Mouse (Mus musculus) neural tube, embryonic 14.5 days (tissue): ENCODE measurements at regions not wholly inside any gene's neighbourhood (a gene's known extent, or its start where the extent isn't known, plus 50 kb on each side); places are given as distances from the start of the nearest gene placed in this dataset. TPM values are rescaled to one million over a fixed set of nuclear protein-coding genes. Genes with fewer than 3 reads are reported as not detected.

Experiments used
- ATAC-seq: fragments of 200-750 bp; cut with Nextera tagmentation; 2 replicates; pipeline ENCODE4 v1.8.0; 2017; ENCODE audit warnings: low read depth, mild to moderate bottlenecking, moderate TSS enrichment, moderate library complexity
- H3K27ac ChIP-seq: fragments of 300-500 bp; sonication (generic); 2 replicates; pipeline ENCODE4 v1.5.1; 2014; ENCODE audit warnings: low read depth, mild to moderate bottlenecking, control low read depth, low read length, moderate library complexity, mixed read lengths
- H3K27me3 ChIP-seq: fragments of 300-500 bp; sonication (generic); 2 replicates; pipeline ENCODE4 v1.6.1; 2014; ENCODE audit warnings: low read length; ENCODE audit not compliant: control insufficient read depth, insufficient read depth
- H3K36me3 ChIP-seq: fragments of 300-500 bp; sonication (generic); 2 replicates; pipeline ENCODE4 v1.6.1; 2014; ENCODE audit warnings: low read length, mixed read lengths; ENCODE audit not compliant: control insufficient read depth, insufficient read depth
- H3K4me1 ChIP-seq: fragments of 300-500 bp; sonication (generic); 2 replicates; pipeline ENCODE4 v1.6.1; 2014; ENCODE audit warnings: low read length; ENCODE audit not compliant: control insufficient read depth, insufficient read depth
- H3K4me2 ChIP-seq: fragments of 300-500 bp; sonication (generic); 2 replicates; pipeline ENCODE4 v1.6.1; 2014; ENCODE audit warnings: mild to moderate bottlenecking, low read depth, low read length, control low read depth
- H3K4me3 ChIP-seq: fragments of 300-500 bp; sonication (generic); 2 replicates; pipeline ENCODE4 v1.5.1; 2014; ENCODE audit warnings: low read depth, low read length, control low read depth, mixed read lengths
- H3K9ac ChIP-seq: fragments of 300-500 bp; sonication (generic); replicated peaks from 2 replicates; pipeline ENCODE4 v1.6.1; 2014; ENCODE audit warnings: low read depth, mild to moderate bottlenecking, control low read depth, low read length, mixed read lengths
- H3K9me3 ChIP-seq: fragments of 300-500 bp; sonication (generic); 2 replicates; pipeline ENCODE4 v1.6.1; 2016; ENCODE audit warnings: low read length; ENCODE audit not compliant: control insufficient read depth
- WGBS: fragments of 180-500 bp; shearing (Covaris S2); extraction: QIAGEN DNeasy Blood & Tissue Kit; methylation state at CpG from one replicate; pipeline ENCODE4 v1.1.7; 2014; 5-methylcytosine and 5-hydroxymethylcytosine counted together
- microRNA counts: library from miRNA; unstranded; fragments of <30 nt; microRNA quantifications from one replicate; lab custom pipeline; 2016
- microRNA-seq: library from miRNA; unstranded; fragments of <30 nt; microRNA quantifications from one replicate; pipeline ENCODE4, GENCODE M21; 2016

GRCm38 (mm10) chr9:89813616-89814318 is 75.5 kb upstream of the Ankrd34c start:
- Histone ChIP-seq H3K4me3 (no peak overlapping the region), H3K4me1 (0 out of 2 replicates have a peak, but pooled peaks cover 3% of the 10 kb centered on the region), H3K27me3 (no peaks in the 10 kb centered on the region), H3K9ac (no peak overlapping the region), H3K4me2 (no peak overlapping the region), H3K36me3 (no peaks in the 10 kb centered on the region), H3K9me3 (no peaks in the 10 kb centered on the region), H3K27ac (no peak overlapping the region)
- peak; percentile 79; the same call in 1 of the 2 replicates for ATAC-seq
- WGBS = 33% methylated on average over 8 of the region's 8 CpGs

GRCm38 (mm10) chr9:89807381-89807780 is 69.1 kb upstream of the Ankrd34c start:
- H3K4me2 ChIP-seq = no peak overlapping the region
- whole genome bisulfite sequencing = 69% methylated on average over 6 of the region's 6 CpGs
- no peak overlapping the region for H3K9ac ChIP-seq
- no peak overlapping the region for H3K27ac ChIP-seq
- no peaks in the 10 kb centered on the region for H3K27me3 ChIP-seq
- H3K36me3 ChIP-seq = no peaks in the 10 kb centered on the region
- no peaks in the 10 kb centered on the region for H3K9me3 ChIP-seq
- no peaks in the 10 kb centered on the region for H3K4me1 ChIP-seq
- no peak overlapping the region for H3K4me3 ChIP-seq
- no peak for ATAC-seq

GRCm38 (mm10) chr9:89802658-89803057 is 64.4 kb upstream of the Ankrd34c start:
- Histone ChIP-seq H3K9ac (no peak overlapping the region), H3K36me3 (no peaks in the 10 kb centered on the region), H3K4me2 (no peak overlapping the region), H3K4me1 (no peaks in the 10 kb centered on the region), H3K9me3 (no peaks in the 10 kb centered on the region), H3K27me3 (no peaks in the 10 kb centered on the region), H3K4me3 (no peak overlapping the region), H3K27ac (no peak overlapping the region)
- 87% methylated on average over 10 of the region's 10 CpGs for WGBS
- ATAC-seq = no peak

- WGBS = 11% methylated on average over 6 of the region's 6 CpGs
These were observed 54.7 kb upstream of the Ankrd34c start for GRCm38 (mm10) chr9:89793018-89793417.

GRCm38 (mm10) chr9:89789926-89790325 is 51.7 kb upstream of the Ankrd34c start:
- no peaks in the 10 kb centered on the region for H3K27me3 ChIP-seq
- no peak overlapping the region for H3K4me2 ChIP-seq
- no peaks in the 10 kb centered on the region for H3K9me3 ChIP-seq
- H3K9ac ChIP-seq = no peak overlapping the region
- WGBS = 62% methylated on average over 5 of the region's 5 CpGs
- no peak overlapping the region for H3K4me3 ChIP-seq
- no peak for ATAC-seq
- no peaks in the 10 kb centered on the region for H3K4me1 ChIP-seq
- H3K36me3 ChIP-seq = no peaks in the 10 kb centered on the region
- no peak overlapping the region for H3K27ac ChIP-seq

More at GRCm38 (mm10) chr9:89793018-89793417, 54.7 kb upstream of the Ankrd34c start:
- Histone ChIP-seq H3K36me3 (no peaks in the 10 kb centered on the region), H3K4me2 (no peak overlapping the region), H3K4me3 (no peak overlapping the region), H3K9ac (no peak overlapping the region), H3K27ac (no peak overlapping the region), H3K9me3 (no peaks in the 10 kb centered on the region), H3K4me1 (no peaks in the 10 kb centered on the region), H3K27me3 (no peaks in the 10 kb centered on the region)
- peak; percentile 56; the same call in 1 of the 2 replicates for ATAC-seq

- Histone ChIP-seq H3K27ac (no peak overlapping the region), H3K4me3 (no peak overlapping the region), H3K4me1 (no peaks in the 10 kb centered on the region), H3K36me3 (no peaks in the 10 kb centered on the region), H3K9ac (no peak overlapping the region), H3K4me2 (no peak overlapping the region), H3K9me3 (no peaks in the 10 kb centered on the region), H3K27me3 (no peaks in the 10 kb centered on the region)
- WGBS = 92% methylated on average over 1 of the region's 1 CpGs
- ATAC-seq = no peak
These were observed 50.4 kb upstream of the Ankrd34c start for GRCm38 (mm10) chr9:89788651-89789050.

MicroRNA genes in the stretch of these regions (microRNA counts, 519-probe panel; counts per million panel counts)
- not detected for microRNA mmu-miR-184 (lab: Ali Mortazavi, UCI)

Small RNA genes in the stretch of these regions (microRNA-seq; reads per million reads assigned to microRNA genes)
- not detected for gene Mir184
